Mouse (Mus musculus) hindbrain, embryonic 12.5 days (tissue): ENCODE data around the gene Adgrf5. TPM values are rescaled to one million over a fixed set of nuclear protein-coding genes. Genes with fewer than 3 reads are reported as not detected.
A peak's percentile ranks its signal among the peaks of the same experiment; 100 is the strongest.

Experiments used
- ATAC-seq: fragments of 200-750 bp; cut with Nextera tagmentation; 2 replicates; pipeline ENCODE4 v1.8.0; 2017; ENCODE audit warnings: moderate TSS enrichment; ENCODE audit not compliant: low FRiP score
- H3K27ac ChIP-seq: fragments of 300-500 bp; sonication (generic); 2 replicates; pipeline ENCODE4 v1.5.1; 2016; ENCODE audit warnings: mild to moderate bottlenecking
- H3K27me3 ChIP-seq: fragments of 300-500 bp; sonication (generic); 2 replicates; pipeline ENCODE4 v1.6.1; 2016; ENCODE audit warnings: mild to moderate bottlenecking
- H3K36me3 ChIP-seq: fragments of 300-500 bp; sonication (generic); 2 replicates; pipeline ENCODE4 v1.6.1; 2016; ENCODE audit warnings: mild to moderate bottlenecking
- H3K4me1 ChIP-seq: fragments of 300-500 bp; sonication (generic); 2 replicates; pipeline ENCODE4 v1.6.1; 2016
- H3K4me2 ChIP-seq: fragments of 300-500 bp; sonication (generic); replicated peaks from 2 replicates; pipeline ENCODE4 v1.6.1; 2016; ENCODE audit warnings: mild to moderate bottlenecking
- H3K4me3 ChIP-seq: fragments of 300-500 bp; sonication (generic); 2 replicates; pipeline ENCODE4 v1.5.1; 2016; ENCODE audit warnings: mild to moderate bottlenecking
- H3K9ac ChIP-seq: fragments of 300-500 bp; sonication (generic); 2 replicates; pipeline ENCODE4 v1.6.1; 2016; ENCODE audit warnings: mild to moderate bottlenecking, moderate library complexity
- H3K9me3 ChIP-seq: fragments of 300-500 bp; sonication (generic); replicated peaks from 2 replicates; pipeline ENCODE4 v1.6.1; 2016; ENCODE audit warnings: mild to moderate bottlenecking
- WGBS: fragments of 180-500 bp; shearing (Covaris S2); methylation state at CpG from one replicate; pipeline ENCODE4 v1.1.7; 2016; 5-methylcytosine and 5-hydroxymethylcytosine counted together
- polyA plus RNA-seq: library from polyadenylated mRNA; unstranded; fragments of >200 nt; fragmentation: Nextera tagmentation; extraction: Ambion mirVana; gene quantifications from 2 replicates; pipeline ENCODE4 v1.2.1, GENCODE M21; 2016

Gene Adgrf5
- polyA plus RNA-seq, 1 experiment from 2014 or later, result 11.4 TPM

DNA sequence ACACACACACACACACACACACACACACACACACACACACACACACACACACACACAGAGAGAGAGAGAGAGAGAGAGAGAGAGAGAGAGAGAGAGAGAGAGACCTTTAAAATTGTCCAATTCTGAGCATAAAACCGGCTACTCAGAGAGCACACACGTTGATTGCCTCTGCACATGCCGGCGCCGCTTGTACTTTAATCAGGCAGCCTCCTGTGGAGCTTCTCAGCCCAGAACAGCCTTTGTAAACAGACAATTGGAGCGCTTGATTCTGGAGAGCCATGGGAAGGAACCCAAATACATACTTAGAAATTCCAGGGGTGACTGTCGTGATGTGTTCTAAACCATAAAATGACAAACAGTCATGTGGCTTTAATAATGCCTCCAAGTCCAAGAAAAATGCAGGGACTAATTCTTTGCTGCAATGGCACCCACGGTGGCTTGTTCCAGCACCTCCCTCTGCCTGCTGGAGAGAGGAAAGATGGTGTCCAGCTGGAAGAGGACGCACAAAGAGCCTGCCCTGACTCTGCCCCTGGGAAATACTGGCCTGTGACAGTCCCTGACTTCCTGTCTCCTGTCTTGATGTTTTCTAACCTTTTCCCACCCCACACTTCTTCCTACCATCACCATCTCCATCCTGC lies 2.2 kb upstream of the Adgrf5 start:
- Histone ChIP-seq H3K4me3 (no peak overlapping the region), H3K4me1 (peaks cover 3% of the 10 kb centered on the region; the same call in 1 of the 2 replicates), H3K36me3 (no peaks in the 10 kb centered on the region), H3K9ac (no peak overlapping the region), H3K27me3 (no peaks in the 10 kb centered on the region), H3K4me2 (0 out of 2 replicates have a peak overlapping the region, but pooled peaks have one; percentile 13), H3K27ac (no peak overlapping the region), H3K9me3 (no peaks in the 10 kb centered on the region)
- 17% methylated on average over 9 of the region's 9 CpGs for WGBS
- no peak for ATAC-seq

DNA sequence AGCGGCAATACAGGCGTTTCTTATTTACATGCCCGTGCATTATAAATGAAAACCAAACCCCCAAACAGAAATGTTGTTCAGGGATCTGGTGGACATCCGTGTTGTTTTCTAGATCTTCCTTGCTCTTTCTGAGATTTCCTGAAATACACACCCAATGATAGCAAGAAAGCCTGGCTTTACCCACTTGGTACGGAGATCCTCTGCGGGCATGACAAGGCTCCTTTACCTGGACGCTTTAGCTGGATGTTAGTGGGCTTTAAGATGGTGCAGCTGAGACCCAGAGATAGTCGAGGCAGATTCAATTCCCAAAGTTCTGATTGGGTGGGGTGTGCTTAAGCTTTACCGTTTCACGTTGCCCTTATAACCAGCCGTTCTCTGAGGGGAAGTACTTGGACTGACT lies 770 bp downstream of the Adgrf5 start:
- WGBS, result 78% methylated on average over 11 of the region's 11 CpGs

DNA sequence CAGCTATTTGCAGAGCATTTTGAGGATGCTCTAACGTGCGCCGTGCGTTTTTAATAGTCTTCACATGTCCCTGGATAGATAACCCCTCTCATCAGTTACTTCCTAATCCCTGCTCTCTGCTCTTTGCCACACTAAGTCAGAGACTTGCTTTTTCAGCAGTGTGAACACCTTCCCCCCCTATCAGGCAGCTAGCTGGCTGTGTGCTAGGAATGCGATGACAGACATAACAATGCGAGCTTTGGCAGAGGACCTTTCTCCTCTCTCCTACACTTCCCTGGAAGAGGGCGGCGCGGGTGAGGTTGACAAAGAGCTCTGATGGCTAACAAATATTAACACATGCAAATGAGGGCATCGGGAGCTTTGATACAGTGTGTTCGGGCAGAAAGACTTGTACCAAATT lies 2.1 kb downstream of the Adgrf5 start:
- Histone ChIP-seq H3K4me2 (no peak overlapping the region), H3K4me1 (peaks cover 3% of the 10 kb centered on the region; the same call in 1 of the 2 replicates), H3K4me3 (no peak overlapping the region), H3K27ac (no peak overlapping the region), H3K9ac (no peak overlapping the region), H3K36me3 (no peaks in the 10 kb centered on the region), H3K9me3 (no peaks in the 10 kb centered on the region), H3K27me3 (no peaks in the 10 kb centered on the region)
- 51% methylated on average over 11 of the region's 11 CpGs for WGBS
- ATAC-seq, result no peak

More for the DNA sequence above, 770 bp downstream of the Adgrf5 start:
- Histone ChIP-seq H3K27ac (no peak overlapping the region), H3K4me2 (no peak overlapping the region), H3K4me1 (peaks cover 3% of the 10 kb centered on the region; the same call in 1 of the 2 replicates), H3K9me3 (no peaks in the 10 kb centered on the region), H3K27me3 (no peaks in the 10 kb centered on the region), H3K4me3 (no peak overlapping the region), H3K9ac (no peak overlapping the region), H3K36me3 (no peaks in the 10 kb centered on the region)
- ATAC-seq, result no peak

DNA sequence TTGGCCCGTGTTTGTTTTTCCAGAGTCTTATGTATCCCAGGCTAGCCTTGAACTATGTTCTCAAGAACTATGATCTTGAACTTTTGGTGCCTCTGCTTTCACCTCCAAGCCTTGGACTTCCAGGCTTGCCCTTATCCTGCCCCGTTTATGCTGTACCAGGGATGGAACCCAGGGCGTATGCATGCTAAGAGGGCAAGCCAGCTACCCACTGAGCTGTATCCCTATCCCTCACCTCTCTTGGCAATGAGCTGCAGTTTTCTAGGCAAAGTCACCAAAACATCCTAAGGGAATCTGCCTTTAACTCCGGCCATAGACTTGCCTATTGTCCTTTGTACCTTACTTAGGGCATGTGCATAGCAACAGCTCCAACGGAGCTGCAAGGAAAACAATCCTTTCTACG lies 2.6 kb downstream of the Adgrf5 start:
- WGBS, result 70% methylated on average over 6 of the region's 6 CpGs
- no peak overlapping the region for H3K4me3 ChIP-seq
- no peak for ATAC-seq

DNA sequence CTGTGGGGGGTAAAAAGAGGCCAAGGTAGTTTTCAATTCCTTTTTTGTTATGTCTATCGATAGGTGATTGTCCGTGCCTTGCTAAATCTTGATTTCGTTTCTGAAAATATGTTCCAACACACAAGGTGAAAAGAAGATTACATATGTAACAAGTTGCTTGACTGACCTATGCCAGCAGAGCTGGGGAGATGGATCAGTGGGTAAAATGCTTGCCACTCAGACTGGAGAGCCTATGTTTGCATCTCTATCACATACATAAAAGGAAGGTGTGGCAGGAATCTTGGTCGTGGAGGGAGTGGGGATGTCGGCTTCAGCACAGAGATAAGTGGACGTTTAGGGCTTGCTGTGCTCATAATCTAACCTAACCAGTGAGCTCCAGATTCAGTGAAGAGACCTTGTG lies 3.7 kb downstream of the Adgrf5 start:
- Histone ChIP-seq H3K4me3 (no peak overlapping the region), H3K9ac (no peak overlapping the region), H3K9me3 (no peaks in the 10 kb centered on the region), H3K27ac (no peak overlapping the region), H3K36me3 (no peaks in the 10 kb centered on the region), H3K4me1 (peaks cover 3% of the 10 kb centered on the region; the same call in 1 of the 2 replicates), H3K4me2 (no peak overlapping the region), H3K27me3 (no peaks in the 10 kb centered on the region)
- ATAC-seq, result no peak
- 63% methylated on average over 6 of the region's 6 CpGs for WGBS

More for the DNA sequence above, 2.6 kb downstream of the Adgrf5 start:
- Histone ChIP-seq H3K4me2 (no peak overlapping the region), H3K9ac (no peak overlapping the region), H3K4me1 (peaks cover 3% of the 10 kb centered on the region; the same call in 1 of the 2 replicates), H3K9me3 (no peaks in the 10 kb centered on the region), H3K27ac (no peak overlapping the region), H3K27me3 (no peaks in the 10 kb centered on the region), H3K36me3 (no peaks in the 10 kb centered on the region)

DNA sequence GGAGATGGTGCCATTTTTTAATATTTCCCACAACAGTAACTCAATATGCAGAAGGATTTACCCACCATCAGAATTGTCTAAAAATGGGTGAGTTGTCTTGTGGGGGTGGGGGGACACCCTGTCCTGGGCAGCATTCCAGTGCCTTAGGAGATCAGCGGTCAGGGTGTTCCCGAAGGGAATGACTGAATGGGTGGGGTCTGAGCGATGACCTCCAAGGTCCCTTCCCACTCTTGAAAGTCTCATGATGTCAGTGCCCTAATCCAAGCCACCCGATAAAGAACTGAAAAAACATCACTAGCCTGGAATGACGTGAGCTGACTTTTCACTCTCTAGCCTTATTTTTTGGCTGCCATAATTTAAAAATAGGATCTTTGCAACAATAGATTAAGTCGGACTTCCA lies 5.0 kb downstream of the Adgrf5 start:
- Histone ChIP-seq H3K9me3 (no peaks in the 10 kb centered on the region), H3K4me2 (no peak overlapping the region), H3K4me1 (peaks cover 3% of the 10 kb centered on the region; the same call in 1 of the 2 replicates), H3K4me3 (no peak overlapping the region), H3K36me3 (no peaks in the 10 kb centered on the region), H3K9ac (no peak overlapping the region), H3K27ac (no peak overlapping the region), H3K27me3 (no peaks in the 10 kb centered on the region)
- no peak for ATAC-seq
- 89% methylated on average over 6 of the region's 6 CpGs for WGBS

DNA sequence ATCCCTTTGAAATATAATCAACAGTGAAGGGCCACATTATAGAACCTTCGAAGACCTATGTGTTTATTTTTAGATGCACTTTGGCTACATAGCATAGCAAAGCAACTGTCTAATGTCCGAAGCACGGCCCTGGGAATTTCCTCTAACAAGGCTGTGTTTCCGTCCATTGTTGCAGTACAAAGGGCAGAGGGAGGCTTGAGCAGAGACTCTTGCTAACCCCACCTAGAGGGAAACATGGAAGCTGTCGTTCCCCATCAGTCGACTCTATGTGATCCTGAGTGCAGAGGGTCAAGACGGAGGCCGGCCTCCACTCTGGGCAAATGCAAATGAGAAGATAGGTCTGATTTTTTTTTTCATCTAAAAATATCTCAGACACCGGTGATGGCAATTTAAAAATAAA lies 6.2 kb downstream of the Adgrf5 start:
- H3K9ac ChIP-seq, result no peak overlapping the region
- H3K27ac ChIP-seq, result no peak overlapping the region
- H3K4me1 ChIP-seq, result no peaks in the 10 kb centered on the region
- no peaks in the 10 kb centered on the region for H3K27me3 ChIP-seq
- H3K4me3 ChIP-seq, result no peak overlapping the region
- H3K4me2 ChIP-seq, result no peak overlapping the region
- no peak for ATAC-seq
- no peaks in the 10 kb centered on the region for H3K36me3 ChIP-seq
- no peaks in the 10 kb centered on the region for H3K9me3 ChIP-seq
- WGBS, result 52% methylated on average over 9 of the region's 9 CpGs

DNA sequence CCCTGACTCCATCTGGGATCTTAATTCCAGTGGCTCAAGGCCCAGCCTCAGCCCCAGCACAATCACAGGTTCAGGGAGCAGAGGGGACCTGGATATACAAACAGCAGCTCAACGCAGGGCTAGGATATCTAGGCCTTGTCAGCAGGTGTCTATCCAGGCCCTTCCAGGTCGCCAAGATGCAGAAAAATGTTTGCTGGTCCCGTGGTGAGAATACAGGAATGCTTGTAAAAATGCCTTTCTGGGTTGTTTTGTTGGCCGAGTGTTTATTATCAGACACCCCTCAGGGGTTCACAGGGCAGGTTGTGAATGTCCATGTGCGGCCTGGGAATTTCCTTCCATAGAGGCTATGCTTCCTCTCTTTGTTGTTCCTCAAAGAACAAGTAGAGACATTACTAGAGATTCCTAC lies 7.9 kb downstream of the Adgrf5 start:
- Histone ChIP-seq H3K27ac (no peak overlapping the region), H3K4me3 (no peak overlapping the region), H3K9ac (no peak overlapping the region), H3K27me3 (no peaks in the 10 kb centered on the region), H3K4me1 (no peaks in the 10 kb centered on the region), H3K9me3 (no peaks in the 10 kb centered on the region), H3K4me2 (no peak overlapping the region), H3K36me3 (no peaks in the 10 kb centered on the region)
- ATAC-seq, result no peak
- WGBS, result 60% methylated on average over 5 of the region's 5 CpGs

DNA sequence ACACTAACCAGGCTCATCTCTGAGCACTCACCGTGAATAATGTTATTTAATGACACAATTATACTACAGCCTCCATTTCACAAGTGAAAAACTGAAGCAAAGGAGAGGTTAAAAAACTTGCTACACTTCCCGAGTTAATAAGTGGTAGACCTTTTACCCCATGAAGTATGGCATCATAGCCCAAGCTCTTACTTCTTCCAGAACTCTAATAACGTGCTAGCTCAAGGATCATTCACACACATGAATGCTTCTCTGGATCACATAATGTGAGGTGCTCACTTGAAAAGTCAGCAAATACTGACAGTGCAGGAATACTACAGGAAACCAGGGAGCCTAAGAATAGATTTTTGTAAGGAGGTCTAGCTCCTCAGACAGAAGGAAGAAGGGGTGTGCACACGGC lies 12.4 kb downstream of the Adgrf5 start:
- Histone ChIP-seq H3K4me3 (no peak overlapping the region), H3K27ac (no peak overlapping the region), H3K9me3 (no peaks in the 10 kb centered on the region), H3K27me3 (no peaks in the 10 kb centered on the region), H3K36me3 (no peaks in the 10 kb centered on the region), H3K4me2 (no peak overlapping the region), H3K9ac (no peak overlapping the region), H3K4me1 (no peaks in the 10 kb centered on the region)
- 76% methylated on average over 4 of the region's 4 CpGs for WGBS
- ATAC-seq, result no peak

DNA sequence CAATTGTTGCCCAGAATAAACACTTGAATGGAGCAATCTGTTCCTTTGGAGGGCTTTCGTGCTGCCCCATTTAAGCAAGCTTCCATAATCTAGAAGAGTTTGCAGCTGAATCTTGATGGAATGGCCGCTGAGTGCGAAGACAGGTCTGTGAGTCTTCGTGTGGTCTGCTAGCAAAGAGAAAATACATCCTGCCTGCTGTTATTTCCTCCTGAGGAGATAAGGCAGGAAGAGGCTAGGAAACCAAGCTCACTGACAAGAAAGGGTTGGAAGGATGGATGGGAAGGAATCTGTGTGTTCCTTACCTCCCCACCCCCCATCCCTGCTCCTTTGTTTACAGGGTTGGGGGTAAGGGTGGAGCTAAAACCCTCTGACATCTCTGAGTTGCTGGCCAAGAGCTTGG lies 13.8 kb downstream of the Adgrf5 start:
- Histone ChIP-seq H3K36me3 (no peaks in the 10 kb centered on the region), H3K27me3 (no peaks in the 10 kb centered on the region), H3K9me3 (no peaks in the 10 kb centered on the region), H3K4me1 (no peaks in the 10 kb centered on the region), H3K27ac (no peak overlapping the region), H3K4me2 (no peak overlapping the region), H3K4me3 (no peak overlapping the region), H3K9ac (no peak overlapping the region)
- 62% methylated on average over 4 of the region's 4 CpGs for WGBS
- ATAC-seq, result no peak

DNA sequence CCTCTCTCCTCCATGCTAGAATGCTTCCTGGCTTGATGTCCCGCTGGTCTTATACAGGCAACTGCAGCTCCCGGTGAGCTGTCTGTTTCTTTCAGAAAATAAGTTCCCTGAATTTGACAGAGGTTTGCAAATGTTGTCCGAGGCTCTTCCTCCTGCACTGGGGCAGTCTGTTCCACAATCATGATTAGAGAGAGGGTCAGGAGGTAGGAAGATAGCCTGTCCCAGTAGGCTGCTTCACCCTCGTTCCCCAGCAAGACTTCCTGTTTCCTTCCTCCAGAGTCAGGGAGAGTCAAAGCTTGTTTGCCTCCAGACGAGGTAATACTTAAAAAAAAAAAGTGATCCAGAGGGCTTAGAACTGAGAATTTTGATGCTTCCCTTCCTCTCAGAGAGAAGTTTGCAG lies 16.3 kb downstream of the Adgrf5 start:
- Histone ChIP-seq H3K9ac (no peak overlapping the region), H3K27me3 (no peaks in the 10 kb centered on the region), H3K4me2 (no peak overlapping the region), H3K9me3 (no peaks in the 10 kb centered on the region), H3K27ac (no peak overlapping the region), H3K4me3 (no peak overlapping the region), H3K36me3 (no peaks in the 10 kb centered on the region), H3K4me1 (no peaks in the 10 kb centered on the region)
- WGBS, result 74% methylated on average over 5 of the region's 5 CpGs
- no peak for ATAC-seq

DNA sequence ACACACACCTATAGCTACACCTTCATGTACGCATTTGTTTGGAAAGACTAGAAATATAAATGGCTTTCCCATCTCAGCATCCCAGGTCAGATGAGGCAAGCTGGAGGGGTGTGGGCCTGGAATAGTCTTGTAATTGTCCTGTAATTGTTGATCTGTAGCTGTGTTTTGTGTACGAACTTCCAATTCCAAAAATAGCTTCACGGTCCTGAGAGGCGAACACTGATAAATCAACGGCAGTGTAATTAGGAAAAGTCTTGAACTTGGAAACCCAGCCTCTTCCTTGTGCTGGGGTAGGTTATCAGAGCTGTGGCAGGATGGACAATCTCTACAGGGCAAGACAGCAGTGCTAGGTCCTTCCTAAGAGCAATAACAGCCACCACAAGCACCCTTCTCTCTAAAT lies 18.5 kb downstream of the Adgrf5 start:
- Histone ChIP-seq H3K4me2 (no peak overlapping the region), H3K36me3 (no peaks in the 10 kb centered on the region), H3K27me3 (no peaks in the 10 kb centered on the region), H3K27ac (no peak overlapping the region), H3K4me3 (no peak overlapping the region), H3K9ac (no peak overlapping the region), H3K9me3 (no peaks in the 10 kb centered on the region), H3K4me1 (no peaks in the 10 kb centered on the region)
- ATAC-seq, result no peak
- 95% methylated on average over 5 of the region's 5 CpGs for WGBS

DNA sequence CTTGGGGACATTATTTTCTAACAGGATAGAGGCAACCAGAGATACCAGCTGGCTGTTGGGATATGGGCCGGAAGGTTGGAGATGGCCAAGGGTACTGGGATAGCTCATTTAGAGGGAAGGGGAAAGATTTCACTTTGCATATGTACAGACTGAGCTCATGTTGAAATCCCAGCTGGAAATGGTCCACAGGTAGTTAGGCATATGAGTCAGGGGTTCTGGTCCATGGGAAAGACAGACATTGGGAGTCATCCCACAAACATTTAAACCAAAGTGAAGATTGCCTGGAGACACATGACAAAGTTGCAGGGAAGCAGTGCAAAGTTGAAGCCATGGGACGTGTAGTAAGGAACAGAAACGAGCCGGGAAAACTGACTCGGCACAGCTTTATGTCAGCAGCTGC lies 26.1 kb downstream of the Adgrf5 start:
- no peaks in the 10 kb centered on the region for H3K36me3 ChIP-seq
- H3K4me1 ChIP-seq, result no peaks in the 10 kb centered on the region
- no peak overlapping the region for H3K9ac ChIP-seq
- H3K4me2 ChIP-seq, result no peak overlapping the region
- H3K27ac ChIP-seq, result no peak overlapping the region
- no peaks in the 10 kb centered on the region for H3K9me3 ChIP-seq
- WGBS, result 89% methylated on average over 5 of the region's 5 CpGs
- no peak overlapping the region for H3K4me3 ChIP-seq
- no peaks in the 10 kb centered on the region for H3K27me3 ChIP-seq
- ATAC-seq, result no peak
